Mouse (Mus musculus): Measurements from ENCODE around the gene Sis. TPM values are rescaled to one million over a fixed set of nuclear protein-coding genes. Genes with fewer than 3 reads are reported as not detected.

The Sis gene
- not detected in 2 replicates for total RNA-seq (2023)

GRCm38 (mm10) chr3:72967675-72968074 lies at the start of gene Sis:
Gene Sis, minus strand, starts transcription at chr3:72967863.

Other genes with a start within 250 kb of the Sis start
- not detected in 2 replicates for gene Slitrk3, start 89.9 kb upstream of the Sis start, total RNA-seq (2023)

Measured in neutrophil, adult 65 days (primary cell).